Mouse (Mus musculus) hindbrain, postnatal 0 days (tissue): Measurements from ENCODE around the gene Hikeshi. TPM values are rescaled to one million over a fixed set of nuclear protein-coding genes. Genes with fewer than 3 reads are reported as not detected.

Experiments used
- ATAC-seq: fragments of 200-750 bp; cut with Nextera tagmentation; 2 replicates; pipeline ENCODE4 v1.8.0; 2017; ENCODE audit warnings: mild to moderate bottlenecking, moderate TSS enrichment, moderate library complexity
- DNase-seq: peaks from one replicate; pipeline ENCODE4 v3.0.0-alpha.2; 2015; ENCODE audit warnings: low spot score
- H3K27ac ChIP-seq: fragments of 300-500 bp; sonication (generic); 2 replicates; pipeline ENCODE4 v1.5.1; 2014; ENCODE audit warnings: mild to moderate bottlenecking
- H3K27me3 ChIP-seq: fragments of 300-500 bp; sonication (generic); 2 replicates; pipeline ENCODE4 v1.6.1; 2014; ENCODE audit warnings: low read length, mixed read lengths; ENCODE audit not compliant: insufficient read depth
- H3K36me3 ChIP-seq: fragments of 300-500 bp; sonication (generic); 2 replicates; pipeline ENCODE4 v1.6.1; 2014; ENCODE audit warnings: low read length, mixed read lengths; ENCODE audit not compliant: insufficient read depth
- H3K4me1 ChIP-seq: fragments of 300-500 bp; sonication (generic); 2 replicates; pipeline ENCODE4 v1.6.1; 2014; ENCODE audit warnings: antibody characterized with exemption, low read length, mixed read lengths; ENCODE audit not compliant: insufficient read depth
- H3K4me2 ChIP-seq: fragments of 300-500 bp; sonication (generic); 2 replicates; pipeline ENCODE4 v1.6.1; 2014; ENCODE audit warnings: low read depth, mild to moderate bottlenecking, low read length, moderate library complexity, mixed read lengths
- H3K4me3 ChIP-seq: fragments of 300-500 bp; sonication (generic); 2 replicates; pipeline ENCODE4 v1.5.1; 2014; ENCODE audit warnings: low read length
- H3K9ac ChIP-seq: fragments of 300-500 bp; sonication (generic); replicated peaks from 2 replicates; pipeline ENCODE4 v1.6.1; 2014; ENCODE audit warnings: mild to moderate bottlenecking, low read length, moderate library complexity, mixed read lengths
- H3K9me3 ChIP-seq: fragments of 300-500 bp; sonication (generic); 2 replicates; pipeline ENCODE4 v1.6.1; 2016; ENCODE audit warnings: low read length, mixed read lengths
- CTCF ChIP-seq: IDR thresholded peaks from 2 replicates; pipeline ENCODE4 v1.5.1; 2016; ENCODE audit warnings: antibody characterized with exemption, control low read depth, low read depth
- WGBS: fragments of 180-500 bp; shearing (Covaris S2); extraction: QIAGEN DNeasy Blood & Tissue Kit; methylation state at CpG from one replicate; pipeline ENCODE4 v1.1.7; 2014; 5-methylcytosine and 5-hydroxymethylcytosine counted together
- polyA plus RNA-seq: library from polyadenylated mRNA; unstranded; fragments of >200 nt; fragmentation: Nextera tagmentation; extraction: Ambion mirVana; gene quantifications from 2 replicates; pipeline ENCODE4 v1.2.1, GENCODE M21; 2015
- total RNA-seq: library from RNA; depleted of rRNA; stranded (reverse); fragments of >200 nt; gene quantifications from 2 replicates; pipeline ENCODE4 v1.2.3, GENCODE M21; 2014

Gene Hikeshi
- total and polyA plus RNA-seq, 2 experiments from 2014 or later = 64.4 to 139 TPM

GRCm38 (mm10) chr7:89954261-89954660 lies 13.3 kb upstream of the Hikeshi start:
- no peak for ATAC-seq
- Histone ChIP-seq H3K9ac (no peak overlapping the region), H3K9me3 (no peaks in the 10 kb centered on the region), H3K4me2 (no peak overlapping the region), H3K36me3 (peaks cover 13% of the 10 kb centered on the region; the same call in 1 of the 2 replicates), H3K27me3 (no peaks in the 10 kb centered on the region), H3K27ac (no peak overlapping the region), H3K4me1 (no peaks in the 10 kb centered on the region), H3K4me3 (no peak overlapping the region)
- TF ChIP-seq CTCF = no peak
- 87% methylated on average over 5 of the region's 5 CpGs for WGBS
- DNase-seq = no peak

- H3K9ac ChIP-seq = no peak overlapping the region
- H3K27ac ChIP-seq = no peak overlapping the region
- no peaks in the 10 kb centered on the region for H3K27me3 ChIP-seq
- H3K4me1 ChIP-seq = no peaks in the 10 kb centered on the region
- no peak overlapping the region for H3K4me3 ChIP-seq
- no peak for TF ChIP-seq CTCF
- ATAC-seq (no peak), DNase-seq (no peak)
- 82% methylated on average over 4 of the region's 4 CpGs for WGBS
- no peaks in the 10 kb centered on the region for H3K36me3 ChIP-seq
- H3K9me3 ChIP-seq = no peaks in the 10 kb centered on the region
- no peak overlapping the region for H3K4me2 ChIP-seq
Measured at GRCm38 (mm10) chr7:89949403-89949802, 8.4 kb upstream of the Hikeshi start.

- Histone ChIP-seq H3K36me3 (no peaks in the 10 kb centered on the region), H3K27ac (no peak overlapping the region), H3K4me2 (no peak overlapping the region), H3K27me3 (no peaks in the 10 kb centered on the region), H3K9ac (no peak overlapping the region), H3K9me3 (no peaks in the 10 kb centered on the region), H3K4me3 (no peak overlapping the region), H3K4me1 (no peaks in the 10 kb centered on the region)
- 76% methylated on average over 7 of the region's 7 CpGs for WGBS
- no peak for TF ChIP-seq CTCF
- no peak for ATAC-seq
- peak; percentile 16 for DNase-seq
Measured at GRCm38 (mm10) chr7:89948026-89948425, 7.0 kb upstream of the Hikeshi start.

GRCm38 (mm10) chr7:89939497-89940353 lies 1.3 kb downstream of the Hikeshi start:
- no peak for ATAC-seq
- peak; percentile 43 for DNase-seq
- Histone ChIP-seq H3K4me1 (peaks cover 5% of the 10 kb centered on the region), H3K27me3 (no peaks in the 10 kb centered on the region), H3K36me3 (no peaks in the 10 kb centered on the region), H3K4me2 (peak overlapping the region; percentile 61), H3K9me3 (no peaks in the 10 kb centered on the region), H3K27ac (peak overlapping the region; percentile 89; the same call in 1 of the 2 replicates), H3K9ac (peak overlapping the region; percentile 77), H3K4me3 (peak overlapping the region; percentile 88)
- 38% methylated on average over 15 of the region's 15 CpGs for WGBS
- TF ChIP-seq CTCF = no peak

- no peak overlapping the region for H3K4me3 ChIP-seq
- H3K36me3 ChIP-seq = 0 out of 2 replicates have a peak, but pooled peaks cover 13% of the 10 kb centered on the region
- TF ChIP-seq CTCF = no peak
- no peaks in the 10 kb centered on the region for H3K4me1 ChIP-seq
- H3K9ac ChIP-seq = no peak overlapping the region
- no peak overlapping the region for H3K27ac ChIP-seq
- WGBS = 90% methylated on average over 15 of the region's 15 CpGs
- ATAC-seq (no peak), DNase-seq (no peak)
- H3K27me3 ChIP-seq = no peaks in the 10 kb centered on the region
- H3K4me2 ChIP-seq = no peak overlapping the region
- H3K9me3 ChIP-seq = no peaks in the 10 kb centered on the region
Measured at GRCm38 (mm10) chr7:89923441-89924180, 17.4 kb downstream of the Hikeshi start.

- TF ChIP-seq CTCF = no peak
- no peak overlapping the region for H3K4me3 ChIP-seq
- DNase-seq (no peak), ATAC-seq (no peak)
- no peaks in the 10 kb centered on the region for H3K27me3 ChIP-seq
- 88% methylated on average over 4 of the region's 4 CpGs for WGBS
- H3K4me2 ChIP-seq = no peak overlapping the region
- no peaks in the 10 kb centered on the region for H3K9me3 ChIP-seq
- no peak overlapping the region for H3K9ac ChIP-seq
- H3K27ac ChIP-seq = no peak overlapping the region
- peaks cover 8% of the 10 kb centered on the region; the same call in 1 of the 2 replicates for H3K36me3 ChIP-seq
- H3K4me1 ChIP-seq = no peaks in the 10 kb centered on the region
Measured at GRCm38 (mm10) chr7:89917776-89918175, 23.2 kb downstream of the Hikeshi start.
